ENCODE assay signal across 15 mouse cellular contexts in the genomic region with DNA sequence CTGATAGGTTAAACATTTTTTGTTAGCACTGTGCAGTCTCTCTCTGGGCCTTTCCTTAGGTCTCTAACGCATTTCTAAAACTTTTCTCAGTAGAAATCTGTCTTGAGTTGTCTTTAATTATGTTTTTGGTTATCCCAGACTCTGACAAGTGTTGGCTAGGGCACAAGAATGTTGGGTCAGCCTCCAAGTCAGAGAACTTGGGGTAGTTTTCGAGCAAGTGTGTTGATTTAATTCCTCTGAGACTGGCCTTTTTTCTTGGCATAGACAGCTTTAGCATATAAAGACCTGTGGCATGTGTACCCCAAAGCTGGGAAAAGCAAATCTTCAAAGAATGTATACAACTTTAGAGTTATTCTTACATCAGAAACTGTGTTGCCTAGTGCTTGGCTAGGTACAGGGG.
DNase-seq lines count a peak whose midpoint lies in the region; ATAC-seq and TF ChIP-seq lines count a peak whose summit lies in the region.
"Had no signal": no experiment of that assay in that cellular context is flagged by ENCODE, and none has a peak within 500 bp of the region (broad histone marks: within the 10 kb centered on the region; RNA-seq: fewer than 3 reads in every experiment).

No protein-coding gene starts in this region.

- H3K9me3 ChIP-seq in heart, embryonic 13.5 days: no peaks in the 10 kb centered on the region
- H3K9me3 ChIP-seq: midbrain, embryonic 15.5 days; neural tube, embryonic 15.5 days had no signal

- no peak overlapping the region for H3K9ac ChIP-seq in heart, adult 2 months (ENCODE audit: low read depth, low read length)
- H3K9ac ChIP-seq in heart, embryonic 13.5 days: no peak overlapping the region
- H3K9ac ChIP-seq: hindbrain, embryonic 14.5 days; midbrain, embryonic 15.5 days; neural tube, embryonic 15.5 days had no signal

- H3K36me3 ChIP-seq in heart, adult 2 months (ENCODE audit: control insufficient read depth, insufficient read depth, low read length): peaks cover 9% of the 10 kb centered on the region
- no peaks in the 10 kb centered on the region for H3K36me3 ChIP-seq in heart, embryonic 13.5 days
- H3K36me3 ChIP-seq: midbrain, embryonic 15.5 days; neural tube, embryonic 15.5 days had no signal

- no peak for TF ChIP-seq EP300 in heart, adult 2 months (IDR thresholded peaks at IDR 0.05; ENCODE audit: insufficient read depth, low read depth, low read length)

- peak; percentile 40 to 50 for DNase-seq in heart, adult 2 months
- DNase-seq in heart, postnatal 25 days (ENCODE audit: low spot score): no peak
- DNase-seq in NIH3T3 (ENCODE audit: low read depth): peak; percentile 83
- DNase-seq in lung, postnatal 10 days: peak; percentile 60
- no peak for DNase-seq in cerebellum, postnatal 4 days (ENCODE audit: low spot score in 2 of 2)
- no peak for DNase-seq in natural killer cell, adult 2 months (ENCODE audit: low spot score in 2 of 2)
- no peak for DNase-seq in spleen, postnatal 14 days (ENCODE audit: low spot score in 2 of 2)
- DNase-seq: cerebellum, adult 8-10 months; layer of hippocampus, adult 9-11 months; right cerebral cortex, postnatal 14 days had no signal

- 56% methylated on average over 2 of the region's 2 CpGs for WGBS in heart, adult 2 months
- 53% methylated on average over 2 of the region's 2 CpGs for WGBS in heart, embryonic 13.5 days

- peaks cover 3% of the 10 kb centered on the region for H3K4me1 ChIP-seq in heart, adult 2 months (ENCODE audit: control insufficient read depth, insufficient read depth, low read length)
- H3K4me1 ChIP-seq in heart, embryonic 13.5 days: peaks cover 13% of the 10 kb centered on the region
- H3K4me1 ChIP-seq: midbrain, embryonic 15.5 days; neural tube, embryonic 15.5 days had no signal

- no peak for ATAC-seq in heart, embryonic 13.5 days (ENCODE audit: extremely low read depth, insufficient number of reproducible peaks, low FRiP score, low TSS enrichment)
- ATAC-seq: midbrain, embryonic 15.5 days had no signal

- H3K27me3 ChIP-seq in heart, adult 2 months (ENCODE audit: control insufficient read depth, insufficient read depth, low read length): no peaks in the 10 kb centered on the region
- H3K27me3 ChIP-seq in heart, embryonic 13.5 days (replicated peaks): no peaks in the 10 kb centered on the region
- H3K27me3 ChIP-seq: CH12.LX; midbrain, embryonic 15.5 days; neural tube, embryonic 15.5 days had no signal

- H3K27ac ChIP-seq in heart, adult 2 months: peak overlapping the region; percentile 4; the same call in 1 of the 2 replicates
- H3K27ac ChIP-seq in heart, embryonic 13.5 days (replicated peaks): peak overlapping the region; percentile 58
- H3K27ac ChIP-seq: hindbrain, embryonic 14.5 days; midbrain, embryonic 15.5 days; neural tube, embryonic 15.5 days had no signal

- intact Hi-C loops in heart, adult 2 months (cut with DNase I): loop anchor here (5.0 kb wide), 1 partner anchor 51 kb away; no protein-coding TSS in a partner anchor
- intact Hi-C loops in heart, postnatal 25 days (cut with DNase I): no loop called here

- no peak for TF ChIP-seq POLR2A in heart, adult 2 months (IDR thresholded peaks at IDR 0.05; ENCODE audit: insufficient read depth, low read depth, low read length)

- no peak overlapping the region for H3K4me3 ChIP-seq in heart, adult 2 months
- no peak overlapping the region for H3K4me3 ChIP-seq in heart, embryonic 13.5 days
- H3K4me3 ChIP-seq: midbrain, embryonic 15.5 days; neural tube, embryonic 15.5 days had no signal

- no peak overlapping the region for H3K4me2 ChIP-seq in heart, embryonic 13.5 days
- H3K4me2 ChIP-seq: hindbrain, embryonic 14.5 days; midbrain, embryonic 15.5 days; neural tube, embryonic 15.5 days had no signal

- TF ChIP-seq CTCF in heart, adult 2 months (IDR thresholded peaks at IDR 0.05): no peak

- H3K79me2 ChIP-seq in heart, adult 2 months (replicated peaks; ENCODE audit: control insufficient read depth, insufficient read depth, low read length): no peaks in the 10 kb centered on the region

Comparison
In these comparisons a context has a peak if more than half of its experiments do, and no peak if none do; other contexts are left out.
1. DNase-seq: peak in heart, adult 2 months (2 of 2), NIH3T3 (single experiment) and lung, postnatal 10 days (single experiment); none in heart, postnatal 25 days (single experiment), cerebellum, postnatal 4 days (0 of 2), natural killer cell, adult 2 months (0 of 2) and spleen, postnatal 14 days (0 of 2).